28 mouse cellular contexts compared by ENCODE assay signal in genomic region chr4:96162839-96163238, GRCm38 (mm10). TPM values are rescaled to one million over a fixed set of nuclear protein-coding genes. Genes with fewer than 3 reads are reported as not detected.
"Had no signal": no experiment of that assay in that cellular context is flagged by ENCODE, and none has a peak within 500 bp of the region (broad histone marks: within the 10 kb centered on the region; RNA-seq: fewer than 3 reads in every experiment).

No protein-coding gene starts in this region.

- DNase-seq: kidney, adult 9 months; kidney, postnatal 14 days; kidney, postnatal 4 days; liver; lung, adult 18-20 months; lung, postnatal 10 days; lung, postnatal 36 days; right cerebral cortex, adult 18-20 months; right cerebral cortex, postnatal 14 days; right cerebral cortex, postnatal 4 days; thymus, adult 2 months; thymus, postnatal 14 days; thymus, postnatal 4 days had no signal

RNA-seq across cellular contexts. Expression of gene Cyp2j12, which starts 21.9 kb away (rescaled TPM):
- total RNA-seq: monocyte, adult 5-6 weeks; neutrophil, adult 5-6 weeks had no signal
- polyA plus RNA-seq: kidney, embryonic 16.5 days; limb, embryonic 10.5 days; limb, embryonic 13.5 days; liver, embryonic 12.5 days; liver, embryonic 15.5 days; lung, embryonic 15.5 days; midbrain, embryonic 10.5 days; midbrain, embryonic 13.5 days; midbrain, embryonic 16.5 days; myocyte; neural tube, embryonic 13.5 days; stomach, embryonic 14.5 days; stomach, postnatal 0 days; thymus, adult 2 months had no signal
